Mouse (Mus musculus) lung, adult 2 months (tissue): ENCODE measurements at regions not wholly inside any gene's neighbourhood (a gene's known extent, or its start where the extent isn't known, plus 50 kb on each side); places are given as distances from the start of the nearest gene placed in this dataset.

Experiments
- CTCF ChIP-seq: fragments of 200-500 bp; IDR thresholded peaks from 2 replicates; pipeline ENCODE4 v1.5.1; 2011; ENCODE audit warnings: mild to moderate bottlenecking, low read length, control low read depth; ENCODE audit not compliant: insufficient read depth
- POLR2A ChIP-seq: fragments of 200-500 bp; IDR thresholded peaks from 2 replicates; pipeline ENCODE4 v1.6.1; 2011; ENCODE audit warnings: low read depth, mild to moderate bottlenecking, control low read depth, low read length, borderline replicate concordance; ENCODE audit errors: extremely low read depth

DNA sequence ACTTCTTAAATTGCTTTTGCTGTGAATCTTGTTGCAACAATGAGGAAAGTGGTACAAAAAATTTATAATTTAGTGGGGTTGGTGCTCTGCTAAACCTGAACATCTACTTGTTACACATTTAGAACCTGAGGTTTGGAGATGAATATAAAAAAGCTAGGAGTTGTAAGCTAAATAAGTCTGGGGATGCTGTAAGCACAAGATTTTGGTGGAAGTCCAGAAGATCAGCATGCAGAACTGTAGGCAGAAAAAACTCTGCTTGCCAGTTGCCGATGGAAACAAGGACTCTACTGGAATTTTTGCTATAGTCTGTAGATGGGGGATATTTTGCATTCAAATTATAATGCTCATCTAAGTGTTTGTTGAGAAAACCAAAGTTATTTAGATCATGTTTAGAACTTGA, 390.5 kb upstream of the Clnk start:
- TF ChIP-seq POLR2A = no peak
- no peak for TF ChIP-seq CTCF
